Mouse (Mus musculus): ENCODE results near the gene Trak2. TPM values are rescaled to one million over a fixed set of nuclear protein-coding genes. Genes with fewer than 3 reads are reported as not detected.
"Not testable (repeated sequence)": the region's sequence is repeated elsewhere in the genome, so short reads cannot be mapped to it uniquely, and the experiment has no call there.

Trak2 gene
- total RNA-seq, 2 experiments from 2014 or later: 123 TPM

- DNase-seq (ENCODE audit: low spot score in 2 of 2): no peak
Observed at GRCm38 (mm10) chr1:58954578-58955410, 18.4 kb downstream of the Trak2 start.

GRCm38 (mm10) chr1:58953686-58954434 is 19.4 kb downstream of the Trak2 start:
- no peak for DNase-seq (ENCODE audit: low spot score in 2 of 2)

- DNase-seq (ENCODE audit: low spot score in 2 of 2): no peak
Observed at GRCm38 (mm10) chr1:58952997-58953396, 20.2 kb downstream of the Trak2 start.

GRCm38 (mm10) chr1:58952526-58952925 is 20.7 kb downstream of the Trak2 start:
- DNase-seq (ENCODE audit: low spot score in 2 of 2): no peak

- DNase-seq (ENCODE audit: low spot score in 2 of 2): no peak
Observed at GRCm38 (mm10) chr1:58951841-58952240, 21.4 kb downstream of the Trak2 start.

GRCm38 (mm10) chr1:58950899-58951648 is 22.2 kb downstream of the Trak2 start:
- no peak for DNase-seq (ENCODE audit: low spot score in 2 of 2)

- DNase-seq (ENCODE audit: low spot score in 2 of 2): no peak
Observed at GRCm38 (mm10) chr1:58949561-58950106, 23.6 kb downstream of the Trak2 start.

GRCm38 (mm10) chr1:58946718-58947117 is 26.5 kb downstream of the Trak2 start:
- no peak for DNase-seq (ENCODE audit: low spot score in 2 of 2)

GRCm38 (mm10) chr1:58945960-58946670 is 27.1 kb downstream of the Trak2 start:
- DNase-seq (ENCODE audit: low spot score in 2 of 2): no peak

- no peak for DNase-seq (ENCODE audit: low spot score in 2 of 2)
Observed at GRCm38 (mm10) chr1:58945523-58945922, 27.7 kb downstream of the Trak2 start.

- no peak for DNase-seq (ENCODE audit: low spot score in 2 of 2)
Observed at GRCm38 (mm10) chr1:58937606-58938099, 35.6 kb downstream of the Trak2 start.

GRCm38 (mm10) chr1:58936746-58937605 is 36.3 kb downstream of the Trak2 start:
- DNase-seq (ENCODE audit: low spot score in 2 of 2): no peak

GRCm38 (mm10) chr1:58926664-58927063 is 46.6 kb downstream of the Trak2 start:
- DNase-seq (ENCODE audit: low spot score in 2 of 2): no peak

GRCm38 (mm10) chr1:58917566-58917965 is 55.7 kb downstream of the Trak2 start:
- no peak for DNase-seq (ENCODE audit: low spot score in 2 of 2)

- DNase-seq (ENCODE audit: low spot score in 2 of 2): peak; percentile 9 to 37
Observed at GRCm38 (mm10) chr1:58909636-58910272, 63.5 kb downstream of the Trak2 start.

- no peak for DNase-seq (ENCODE audit: low spot score in 2 of 2)
Observed at GRCm38 (mm10) chr1:58903681-58904080, 69.5 kb downstream of the Trak2 start.

GRCm38 (mm10) chr1:58897561-58897960 is 75.7 kb downstream of the Trak2 start:
- DNase-seq (ENCODE audit: low spot score in 2 of 2): peak in 1 of 2 experiments; percentile 23

- DNase-seq (ENCODE audit: low spot score in 2 of 2): not testable (repeated sequence)
Observed at GRCm38 (mm10) chr1:58892386-58892785, 80.8 kb downstream of the Trak2 start.

Measured in left cerebral cortex, adult 18-20 months (tissue).